Mouse (Mus musculus) thymus, adult 2 months (tissue): ENCODE results near the gene Stat2. TPM values are rescaled to one million over a fixed set of nuclear protein-coding genes. Genes with fewer than 3 reads are reported as not detected.
A peak's percentile ranks its signal among the peaks of the same experiment; 100 is the strongest.
"Not testable (repeated sequence)": the region's sequence is repeated elsewhere in the genome, so short reads cannot be mapped to it uniquely, and the experiment has no call there.

Source experiments
- DNase-seq: peaks from one replicate; pipeline ENCODE4 v3.0.0; 2021
- H3K27ac ChIP-seq: fragments of 200-500 bp; 2 replicates; pipeline ENCODE4 v1.5.1; 2012; ENCODE audit warnings: low read length, control low read depth; ENCODE audit not compliant: control insufficient read depth, insufficient read depth
- H3K27me3 ChIP-seq: fragments of 200-500 bp; 2 replicates; pipeline ENCODE4 v1.6.1; 2012; ENCODE audit warnings: mild to moderate bottlenecking, low read length, moderate library complexity, mixed read lengths; ENCODE audit not compliant: control insufficient read depth, insufficient read depth
- H3K36me3 ChIP-seq: fragments of 200-500 bp; 2 replicates; pipeline ENCODE4 v1.6.1; 2012; ENCODE audit warnings: mild to moderate bottlenecking, low read length, moderate library complexity; ENCODE audit not compliant: control insufficient read depth, insufficient read depth
- H3K4me1 ChIP-seq: fragments of 200-500 bp; replicated peaks from 2 replicates; pipeline ENCODE4 v1.6.1; 2012; ENCODE audit warnings: low read length; ENCODE audit not compliant: control insufficient read depth, insufficient read depth
- H3K4me3 ChIP-seq: fragments of 200-500 bp; 2 replicates; pipeline ENCODE4 v1.5.1; 2012; ENCODE audit warnings: mild to moderate bottlenecking, low read length, control low read depth, moderate library complexity; ENCODE audit not compliant: control insufficient read depth, insufficient read depth
- CTCF ChIP-seq: fragments of 200-500 bp; IDR thresholded peaks from 2 replicates; pipeline ENCODE4 v1.5.1; 2012; ENCODE audit warnings: mild to moderate bottlenecking, control low read depth, low read length, moderate library complexity, borderline replicate concordance; ENCODE audit not compliant: control insufficient read depth, poor library complexity, insufficient read depth; ENCODE audit errors: extremely low read depth
- POLR2A ChIP-seq: fragments of 200-500 bp; IDR thresholded peaks from 2 replicates; pipeline ENCODE4 v1.6.1; 2012; ENCODE audit warnings: mild to moderate bottlenecking, low read length, control low read depth, moderate library complexity; ENCODE audit not compliant: control insufficient read depth, poor library complexity, insufficient read depth; ENCODE audit errors: extremely low read depth
- WGBS: fragments of 180-500 bp; shearing (Covaris S2); methylation state at CpG from one replicate; pipeline ENCODE4 v1.1.7; 2018; 5-methylcytosine and 5-hydroxymethylcytosine counted together
- polyA plus RNA-seq: library from polyadenylated mRNA; depleted of rRNA; stranded (reverse); fragments of >200 nt; gene quantifications from 2 replicates; pipeline ENCODE4 v1.2.3, GENCODE M21; 2012

The Stat2 gene
- polyA plus RNA-seq, 1 experiment, result 62.0 TPM

- no peaks in the 10 kb centered on the region for H3K27me3 ChIP-seq
- no peak for DNase-seq
- H3K27ac ChIP-seq, result no peak overlapping the region
- H3K4me3 ChIP-seq, result no peak overlapping the region
- TF ChIP-seq CTCF, result no peak
- TF ChIP-seq POLR2A, result no peak
- WGBS, result 92% methylated on average over 8 of the region's 8 CpGs
- peaks cover 7% of the 10 kb centered on the region for H3K4me1 ChIP-seq
- peaks cover 19% of the 10 kb centered on the region for H3K36me3 ChIP-seq
Measured at GRCm38 (mm10) chr10:128326825-128327224, 56.5 kb downstream of the Stat2 start.

GRCm38 (mm10) chr10:128327610-128328009 is 57.3 kb downstream of the Stat2 start:
- H3K4me3 ChIP-seq, result no peak overlapping the region

DNA sequence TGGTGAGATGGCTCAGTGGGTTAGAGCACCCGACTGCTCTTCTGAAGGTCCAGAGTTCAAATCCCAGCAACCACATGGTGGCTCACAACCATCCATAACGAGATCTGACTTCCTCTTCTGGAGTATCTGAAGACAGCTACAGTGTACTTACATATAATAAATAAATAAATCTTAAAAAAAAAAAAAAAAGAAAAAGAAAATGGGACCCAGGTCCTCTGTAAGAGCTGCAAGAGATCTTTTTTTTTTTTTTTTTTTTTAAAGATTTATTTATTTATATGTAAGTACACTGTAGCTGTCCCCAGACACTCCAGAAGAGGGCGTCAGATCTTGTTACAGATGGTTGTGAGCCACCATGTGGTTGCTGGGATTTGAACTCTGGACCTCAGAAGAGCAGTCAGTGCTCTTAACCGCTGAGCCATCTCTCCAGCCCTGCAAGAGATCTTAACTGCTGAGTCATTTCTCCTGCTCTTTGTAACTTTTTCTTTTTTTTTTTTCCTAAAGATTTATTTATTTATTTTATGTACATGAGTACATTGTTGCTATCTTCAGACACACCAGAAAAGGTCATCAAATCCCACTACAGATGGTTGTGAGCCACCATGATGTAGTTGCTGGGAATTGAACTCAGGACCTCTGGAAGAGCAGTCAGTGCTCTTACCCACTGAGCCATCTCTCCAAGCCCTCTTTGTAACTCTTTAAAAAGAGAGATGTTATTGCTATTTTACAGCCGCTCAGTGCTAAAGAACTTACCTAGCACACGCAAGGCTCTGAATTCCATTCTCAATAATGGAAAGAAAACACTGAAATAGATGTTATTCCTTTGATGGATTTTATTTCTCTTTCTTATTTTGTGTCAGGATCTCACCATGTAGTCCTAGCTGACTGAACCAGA is 62.2 kb downstream of the Stat2 start:
- not testable (repeated sequence) for H3K4me1 ChIP-seq, H3K36me3 ChIP-seq, H3K4me3 ChIP-seq, DNase-seq, H3K27me3 ChIP-seq, H3K27ac ChIP-seq
- WGBS, result 73% methylated on average over 6 of the region's 6 CpGs

More at GRCm38 (mm10) chr10:128327610-128328009, 57.3 kb downstream of the Stat2 start:
- Histone ChIP-seq H3K27me3 (no peaks in the 10 kb centered on the region), H3K36me3 (peaks cover 19% of the 10 kb centered on the region), H3K27ac (no peak overlapping the region), H3K4me1 (peaks cover 7% of the 10 kb centered on the region)
- DNase-seq, result no peak
- TF ChIP-seq POLR2A, result no peak
- WGBS, result 82% methylated on average over 10 of the region's 10 CpGs

- Histone ChIP-seq H3K27me3 (no peaks in the 10 kb centered on the region), H3K4me3 (no peak overlapping the region), H3K4me1 (no peaks in the 10 kb centered on the region), H3K27ac (no peak overlapping the region), H3K36me3 (no peaks in the 10 kb centered on the region)
- TF ChIP-seq CTCF (no peak), POLR2A (no peak)
- peak; percentile 86 for DNase-seq
- WGBS, result under 1% methylated on average over 4 of the region's 4 CpGs
Measured at GRCm38 (mm10) chr10:128335582-128335981, 65.2 kb downstream of the Stat2 start.

GRCm38 (mm10) chr10:128336195-128336594 is 65.8 kb downstream of the Stat2 start:
- H3K4me1 ChIP-seq, result no peaks in the 10 kb centered on the region
- TF ChIP-seq CTCF (no peak), POLR2A (no peak)
- WGBS, result 98% methylated on average over 3 of the region's 3 CpGs
- no peak overlapping the region for H3K4me3 ChIP-seq
- H3K36me3 ChIP-seq, result no peaks in the 10 kb centered on the region
- no peak for DNase-seq
- H3K27me3 ChIP-seq, result no peaks in the 10 kb centered on the region
- no peak overlapping the region for H3K27ac ChIP-seq

DNA sequence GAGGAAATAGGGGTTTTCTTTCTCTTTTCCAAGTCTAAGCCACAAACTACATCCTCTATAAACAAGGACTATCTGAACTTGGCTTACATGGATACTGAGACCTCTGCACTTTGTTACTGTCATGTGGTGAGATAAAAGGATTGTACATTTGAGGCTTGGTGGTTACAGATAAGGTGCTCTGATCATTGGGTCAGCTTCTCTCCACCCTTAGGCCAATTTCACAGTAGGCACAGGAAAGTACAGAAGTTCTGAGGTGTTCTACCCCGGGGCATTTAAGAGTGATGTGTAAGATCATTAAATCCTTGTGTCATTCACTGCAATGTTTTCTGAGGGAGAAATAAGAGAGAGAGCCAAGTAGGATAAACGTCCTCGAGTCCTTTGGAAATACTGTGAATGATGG is 66.2 kb downstream of the Stat2 start:
- WGBS, result 84% methylated on average over 3 of the region's 3 CpGs
- H3K27me3 ChIP-seq, result no peaks in the 10 kb centered on the region
- no peaks in the 10 kb centered on the region for H3K36me3 ChIP-seq
- no peak for DNase-seq
- no peak for TF ChIP-seq POLR2A
- no peak for TF ChIP-seq CTCF
- H3K4me1 ChIP-seq, result no peaks in the 10 kb centered on the region
- no peak overlapping the region for H3K27ac ChIP-seq
- H3K4me3 ChIP-seq, result no peak overlapping the region

DNA sequence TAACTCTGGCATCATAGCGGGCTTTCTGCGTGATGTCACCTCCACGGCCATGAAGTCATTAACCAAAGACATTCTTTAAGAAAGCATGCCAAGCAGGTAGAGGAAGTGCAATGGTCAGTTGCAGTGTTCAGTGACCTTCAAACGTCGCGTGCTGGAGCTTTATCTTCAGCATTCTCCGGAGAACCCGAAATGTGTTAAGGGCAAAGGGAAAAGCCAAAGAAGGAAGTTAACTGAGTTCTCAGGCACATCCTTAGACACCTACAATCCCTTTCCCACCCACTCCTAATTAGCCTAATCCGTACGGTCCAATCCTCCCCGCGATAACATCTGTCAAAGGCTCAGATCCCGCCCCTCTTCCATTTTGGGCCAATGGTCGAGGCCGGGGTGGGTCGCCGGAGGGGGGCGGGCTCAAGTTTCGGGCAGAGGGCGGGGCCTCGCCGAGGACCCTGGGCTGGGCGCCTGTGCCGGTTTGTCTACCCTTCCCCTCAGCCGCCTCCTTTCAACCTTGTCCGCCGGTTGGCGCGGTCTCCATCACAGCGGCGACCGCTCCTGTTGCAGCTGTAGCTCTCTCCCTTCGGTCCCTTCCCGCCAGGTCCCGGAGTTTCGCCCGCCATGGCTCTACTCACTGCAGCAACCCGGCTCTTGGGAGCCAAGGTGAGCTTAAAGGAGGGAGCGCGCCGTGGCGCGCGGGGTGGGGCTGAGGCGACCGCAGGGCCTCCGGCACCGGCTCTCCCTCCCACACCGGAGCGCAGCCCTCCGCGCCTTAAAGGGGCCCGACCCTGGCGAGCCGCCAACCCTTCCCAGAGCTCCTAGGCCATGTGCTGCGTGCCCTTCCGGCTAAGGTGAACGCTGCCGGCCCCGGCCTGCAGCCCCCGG is 67.2 kb downstream of the Stat2 start, which contains the start of gene Cs:
Cs (plus strand) TSS at position 429 of the 876 bp plus-strand sequence.
- H3K4me3 ChIP-seq, result peak within 1 kb of the TSS; percentile 76
- under 1% methylated on average over 61 of the region's 61 CpGs for WGBS
- DNase-seq, result peak; percentile 97
- TF ChIP-seq POLR2A, result 0 out of 2 replicates have a peak, but pooled peaks have one; percentile 30
- TF ChIP-seq CTCF, result peak; percentile 59; the same call in 1 of the 2 replicates
- H3K36me3 ChIP-seq, result no peaks in the 10 kb centered on the region
- H3K4me1 ChIP-seq, result no peaks in the 10 kb centered on the region
- peak within 1 kb of the TSS; percentile 82 for H3K27ac ChIP-seq
- H3K27me3 ChIP-seq, result no peaks in the 10 kb centered on the region
